Mouse (Mus musculus): ENCODE data around the gene Rcan3. TPM values are rescaled to one million over a fixed set of nuclear protein-coding genes. Genes with fewer than 3 reads are reported as not detected.

The Rcan3 gene
- 18.4 and 19.7 TPM in 2 replicates for polyA plus RNA-seq (2015; fragmentation: Nextera tagmentation; extraction: Ambion mirVana)

DNA sequence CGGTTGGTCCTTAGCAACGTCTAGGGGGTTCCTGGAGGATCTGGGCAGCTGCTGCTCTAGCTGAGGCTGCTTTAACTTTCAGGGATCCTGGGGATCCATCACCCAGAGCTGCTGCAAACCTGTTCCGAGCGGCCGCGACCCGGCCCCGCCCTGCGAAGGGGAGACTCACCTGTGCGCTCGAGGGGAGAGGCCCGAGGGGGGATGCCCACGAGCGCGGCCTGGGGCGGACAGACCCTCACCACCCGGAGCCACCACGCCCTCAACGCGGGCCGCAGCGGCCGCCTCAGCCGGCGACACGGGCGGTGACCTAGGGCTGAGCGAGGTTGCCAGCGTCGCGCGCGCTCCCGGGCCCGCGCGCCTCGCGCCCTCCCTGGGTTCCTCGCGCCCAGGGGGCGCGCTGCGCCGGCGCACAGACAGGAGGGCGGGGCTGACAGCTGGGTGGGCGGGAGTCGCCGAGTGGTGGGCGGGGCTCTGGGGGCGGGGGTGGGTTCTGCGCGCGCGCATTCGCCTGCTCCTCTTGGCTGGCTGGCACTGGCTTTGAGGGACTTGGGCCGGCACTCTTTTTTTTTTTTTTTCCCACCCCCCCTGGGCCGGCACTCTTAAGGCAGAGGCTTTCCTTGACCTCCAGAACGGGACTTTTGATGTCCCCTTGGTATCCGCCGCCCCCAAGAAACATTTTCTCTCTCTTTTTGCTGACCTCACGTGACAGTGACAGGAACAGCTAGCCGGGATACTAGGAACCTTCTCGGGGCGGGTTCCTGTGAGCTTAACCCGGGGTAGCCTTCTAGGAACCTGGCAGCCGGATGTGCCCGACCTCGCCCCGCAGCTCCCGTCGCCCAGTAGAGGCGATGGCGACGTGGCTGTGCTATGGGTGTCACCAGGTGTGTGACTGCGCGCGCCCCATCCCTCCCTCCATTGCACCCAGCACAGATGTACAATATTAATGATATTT lies at the start of gene Rcan3:
TSS of gene Rcan3 (minus strand) at position 411 of the 952 bp plus-strand sequence.
- H3K27me3 ChIP-seq (replicated peaks; ENCODE audit: control insufficient read depth, insufficient read depth, low read length): no peaks in the 10 kb centered on the region
- H3K4me2 ChIP-seq (replicated peaks; ENCODE audit: low read depth): peak within 1 kb of the TSS; percentile 90
- H3K9ac ChIP-seq (ENCODE audit: low read depth, low read length): peak within 1 kb of the TSS; percentile 70
- no peaks in the 10 kb centered on the region for H3K36me3 ChIP-seq (ENCODE audit: control insufficient read depth, insufficient read depth)
- ATAC-seq: peak; percentile 84
- TF ChIP-seq CTCF (IDR thresholded peaks at IDR 0.05; ENCODE audit: low read depth): peak; percentile 43
- peak within 1 kb of the TSS; percentile 76 for H3K4me3 ChIP-seq (ENCODE audit: low read depth, low read length)
- 0 out of 2 replicates have a peak, but pooled peaks cover 4% of the 10 kb centered on the region for H3K4me1 ChIP-seq (replicated peaks; ENCODE audit: control insufficient read depth, insufficient read depth, low read length)
- peak within 1 kb of the TSS; percentile 70 for H3K27ac ChIP-seq (ENCODE audit: low read depth, low read length)
- no peaks in the 10 kb centered on the region for H3K9me3 ChIP-seq (ENCODE audit: control insufficient read depth)
- under 1% methylated on average over 67 of the region's 79 CpGs for WGBS

GRCm38 (mm10) chr4:135480370-135480769 lies 46.7 kb upstream of the Rcan3 start:
- TF ChIP-seq CTCF (IDR thresholded peaks at IDR 0.05; ENCODE audit: low read depth): peak; percentile 47
- Histone ChIP-seq H3K27me3 (replicated peaks; ENCODE audit: control insufficient read depth, insufficient read depth, low read length) (no peaks in the 10 kb centered on the region), H3K4me1 (replicated peaks; ENCODE audit: control insufficient read depth, insufficient read depth, low read length) (no peaks in the 10 kb centered on the region), H3K4me2 (replicated peaks; ENCODE audit: low read depth) (no peak overlapping the region), H3K9ac (ENCODE audit: low read depth, low read length) (no peak overlapping the region), H3K27ac (ENCODE audit: low read depth, low read length) (no peak overlapping the region), H3K4me3 (ENCODE audit: low read depth, low read length) (no peak overlapping the region), H3K36me3 (ENCODE audit: control insufficient read depth, insufficient read depth) (peaks cover 17% of the 10 kb centered on the region), H3K9me3 (ENCODE audit: control insufficient read depth) (no peaks in the 10 kb centered on the region)
- WGBS: 76% methylated on average over 9 of the region's 9 CpGs
- ATAC-seq: no peak

DNA sequence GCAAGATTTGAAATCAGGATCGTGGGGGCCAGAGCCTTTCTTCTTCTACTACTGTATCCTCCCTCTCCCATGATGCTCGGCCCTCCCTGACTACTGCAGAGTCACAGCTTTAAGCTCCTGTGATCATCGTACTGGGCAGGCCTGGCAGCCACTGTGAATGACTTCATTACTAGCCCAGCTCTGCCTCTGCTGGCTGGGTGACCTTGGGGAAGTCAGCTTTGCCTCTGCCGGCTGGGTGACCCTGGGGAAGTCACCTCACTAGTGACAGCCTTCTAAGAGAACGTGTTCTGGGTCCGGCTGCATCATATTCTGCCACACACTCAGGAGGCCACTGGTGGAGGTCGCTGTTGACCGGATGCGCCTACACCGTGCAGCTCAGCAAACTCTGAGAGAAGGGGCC lies 44.2 kb upstream of the Rcan3 start:
- Histone ChIP-seq H3K4me2 (replicated peaks; ENCODE audit: low read depth) (no peak overlapping the region), H3K9me3 (ENCODE audit: control insufficient read depth) (no peaks in the 10 kb centered on the region), H3K27ac (ENCODE audit: low read depth, low read length) (no peak overlapping the region), H3K27me3 (replicated peaks; ENCODE audit: control insufficient read depth, insufficient read depth, low read length) (no peaks in the 10 kb centered on the region), H3K9ac (ENCODE audit: low read depth, low read length) (no peak overlapping the region), H3K4me1 (replicated peaks; ENCODE audit: control insufficient read depth, insufficient read depth, low read length) (no peaks in the 10 kb centered on the region), H3K4me3 (ENCODE audit: low read depth, low read length) (no peak overlapping the region), H3K36me3 (ENCODE audit: control insufficient read depth, insufficient read depth) (peaks cover 33% of the 10 kb centered on the region)
- WGBS: 84% methylated on average over 10 of the region's 10 CpGs
- no peak for ATAC-seq
- no peak for TF ChIP-seq CTCF (IDR thresholded peaks at IDR 0.05; ENCODE audit: low read depth)

- H3K9me3 ChIP-seq (ENCODE audit: control insufficient read depth): no peaks in the 10 kb centered on the region
- no peak overlapping the region for H3K4me3 ChIP-seq (ENCODE audit: low read depth, low read length)
- H3K4me1 ChIP-seq (replicated peaks; ENCODE audit: control insufficient read depth, insufficient read depth, low read length): no peaks in the 10 kb centered on the region
- no peak overlapping the region for H3K4me2 ChIP-seq (replicated peaks; ENCODE audit: low read depth)
- no peak for ATAC-seq
- WGBS: 92% methylated on average over 11 of the region's 11 CpGs
- H3K27ac ChIP-seq (ENCODE audit: low read depth, low read length): no peak overlapping the region
- H3K36me3 ChIP-seq (ENCODE audit: control insufficient read depth, insufficient read depth): peaks cover 45% of the 10 kb centered on the region
- H3K9ac ChIP-seq (ENCODE audit: low read depth, low read length): no peak overlapping the region
- no peaks in the 10 kb centered on the region for H3K27me3 ChIP-seq (replicated peaks; ENCODE audit: control insufficient read depth, insufficient read depth, low read length)
- no peak for TF ChIP-seq CTCF (IDR thresholded peaks at IDR 0.05; ENCODE audit: low read depth)
Observed at GRCm38 (mm10) chr4:135463406-135463805, 29.8 kb upstream of the Rcan3 start.

DNA sequence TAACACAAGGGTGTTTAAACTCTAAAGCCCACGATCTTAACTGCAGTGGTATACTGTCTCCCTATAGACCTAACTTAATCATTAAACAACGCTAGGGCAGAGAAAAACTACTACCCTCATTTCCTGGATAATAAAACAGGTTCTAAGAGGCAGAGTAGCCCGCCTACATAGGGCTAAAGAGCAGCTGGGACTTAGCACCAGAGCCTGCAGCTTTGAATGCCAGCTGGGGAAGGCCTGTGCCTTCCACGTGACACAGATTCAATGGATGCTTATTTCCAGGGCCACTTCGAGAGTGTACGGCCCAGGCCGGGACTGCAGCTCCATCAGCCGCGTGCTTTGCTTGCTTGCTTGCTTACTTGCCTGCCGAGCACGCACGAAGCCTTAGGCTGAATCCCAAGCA lies 19.9 kb upstream of the Rcan3 start:
- peak overlapping the region; percentile 74 for H3K27ac ChIP-seq (ENCODE audit: low read depth, low read length)
- H3K9ac ChIP-seq (ENCODE audit: low read depth, low read length): no peak overlapping the region
- ATAC-seq: peak; percentile 95
- WGBS: 19% methylated on average over 12 of the region's 12 CpGs
- peaks cover 4% of the 10 kb centered on the region; the same call in 1 of the 2 replicates for H3K4me1 ChIP-seq (replicated peaks; ENCODE audit: control insufficient read depth, insufficient read depth, low read length)
- H3K4me2 ChIP-seq (replicated peaks; ENCODE audit: low read depth): peak overlapping the region; percentile 31; the same call in 1 of the 2 replicates
- no peak for TF ChIP-seq CTCF (IDR thresholded peaks at IDR 0.05; ENCODE audit: low read depth)
- H3K27me3 ChIP-seq (replicated peaks; ENCODE audit: control insufficient read depth, insufficient read depth, low read length): no peaks in the 10 kb centered on the region
- peaks cover 5% of the 10 kb centered on the region; the same call in 1 of the 2 replicates for H3K36me3 ChIP-seq (ENCODE audit: control insufficient read depth, insufficient read depth)
- no peaks in the 10 kb centered on the region for H3K9me3 ChIP-seq (ENCODE audit: control insufficient read depth)
- no peak overlapping the region for H3K4me3 ChIP-seq (ENCODE audit: low read depth, low read length)

DNA sequence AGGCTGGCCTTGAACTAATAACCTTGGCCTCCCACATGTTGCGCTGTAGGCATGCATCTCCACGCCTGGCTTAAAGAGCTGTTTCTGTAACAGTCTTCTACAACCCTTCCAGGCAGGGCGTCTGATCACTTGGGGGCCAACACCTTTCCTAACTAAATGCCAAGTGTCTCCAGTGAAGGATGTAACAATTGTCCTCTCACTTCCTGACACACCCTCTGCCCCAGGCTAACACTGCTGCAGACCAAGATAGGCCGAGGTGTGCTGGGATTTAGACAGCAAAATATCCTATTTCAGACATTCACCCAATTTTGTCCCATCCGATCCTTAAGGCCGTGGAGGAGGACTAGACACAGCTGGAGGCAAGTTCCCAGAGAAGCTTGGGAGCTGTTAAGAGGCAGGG lies 19.5 kb upstream of the Rcan3 start:
- H3K36me3 ChIP-seq (ENCODE audit: control insufficient read depth, insufficient read depth): peaks cover 5% of the 10 kb centered on the region; the same call in 1 of the 2 replicates
- H3K27me3 ChIP-seq (replicated peaks; ENCODE audit: control insufficient read depth, insufficient read depth, low read length): no peaks in the 10 kb centered on the region
- ATAC-seq: peak; percentile 81
- H3K4me1 ChIP-seq (replicated peaks; ENCODE audit: control insufficient read depth, insufficient read depth, low read length): peaks cover 4% of the 10 kb centered on the region; the same call in 1 of the 2 replicates
- peak overlapping the region; percentile 31; the same call in 1 of the 2 replicates for H3K4me2 ChIP-seq (replicated peaks; ENCODE audit: low read depth)
- H3K9ac ChIP-seq (ENCODE audit: low read depth, low read length): no peak overlapping the region
- no peak overlapping the region for H3K4me3 ChIP-seq (ENCODE audit: low read depth, low read length)
- TF ChIP-seq CTCF (IDR thresholded peaks at IDR 0.05; ENCODE audit: low read depth): no peak
- 24% methylated on average over 6 of the region's 6 CpGs for WGBS
- H3K27ac ChIP-seq (ENCODE audit: low read depth, low read length): peak overlapping the region; percentile 74
- H3K9me3 ChIP-seq (ENCODE audit: control insufficient read depth): no peaks in the 10 kb centered on the region
